Mouse (Mus musculus) embryo, embryonic 11 days (tissue): ENCODE data around the gene Hrh1.
A peak's percentile ranks its signal among the peaks of the same experiment; 100 is the strongest.
"Not testable (repeated sequence)": the region's sequence is repeated elsewhere in the genome, so short reads cannot be mapped to it uniquely, and the experiment has no call there.

ENCODE experiments used
- DNase-seq: peaks from one replicate; pipeline ENCODE4 v3.0.0-alpha.2; 2015

Hrh1 gene

GRCm38 (mm10) chr6:114473541-114473940, 75.8 kb downstream of the Hrh1 start:
- no peak for DNase-seq

GRCm38 (mm10) chr6:114474059-114474458, 76.3 kb downstream of the Hrh1 start:
- no peak for DNase-seq

GRCm38 (mm10) chr6:114474911-114475310, 77.2 kb downstream of the Hrh1 start:
- no peak for DNase-seq

GRCm38 (mm10) chr6:114478771-114479170, 81.0 kb downstream of the Hrh1 start:
- no peak for DNase-seq

- no peak for DNase-seq
These were observed 82.1 kb downstream of the Hrh1 start for GRCm38 (mm10) chr6:114479644-114480410.

- no peak for DNase-seq
These were observed 91.6 kb downstream of the Hrh1 start for GRCm38 (mm10) chr6:114489371-114489770.

GRCm38 (mm10) chr6:114492588-114492987, 94.9 kb downstream of the Hrh1 start:
- peak; percentile 40 for DNase-seq

- peak; percentile 17 for DNase-seq
These were observed 97.3 kb downstream of the Hrh1 start for GRCm38 (mm10) chr6:114494987-114495386.

GRCm38 (mm10) chr6:114514038-114514437, 116.3 kb downstream of the Hrh1 start:
- DNase-seq, result peak; percentile 21

- not testable (repeated sequence) for DNase-seq
These were observed 131.0 kb downstream of the Hrh1 start for GRCm38 (mm10) chr6:114528709-114529108.
